Mouse (Mus musculus): ENCODE data around the gene Olfr1076.
A peak's percentile ranks its signal among the peaks of the same experiment; 100 is the strongest.

DNA sequence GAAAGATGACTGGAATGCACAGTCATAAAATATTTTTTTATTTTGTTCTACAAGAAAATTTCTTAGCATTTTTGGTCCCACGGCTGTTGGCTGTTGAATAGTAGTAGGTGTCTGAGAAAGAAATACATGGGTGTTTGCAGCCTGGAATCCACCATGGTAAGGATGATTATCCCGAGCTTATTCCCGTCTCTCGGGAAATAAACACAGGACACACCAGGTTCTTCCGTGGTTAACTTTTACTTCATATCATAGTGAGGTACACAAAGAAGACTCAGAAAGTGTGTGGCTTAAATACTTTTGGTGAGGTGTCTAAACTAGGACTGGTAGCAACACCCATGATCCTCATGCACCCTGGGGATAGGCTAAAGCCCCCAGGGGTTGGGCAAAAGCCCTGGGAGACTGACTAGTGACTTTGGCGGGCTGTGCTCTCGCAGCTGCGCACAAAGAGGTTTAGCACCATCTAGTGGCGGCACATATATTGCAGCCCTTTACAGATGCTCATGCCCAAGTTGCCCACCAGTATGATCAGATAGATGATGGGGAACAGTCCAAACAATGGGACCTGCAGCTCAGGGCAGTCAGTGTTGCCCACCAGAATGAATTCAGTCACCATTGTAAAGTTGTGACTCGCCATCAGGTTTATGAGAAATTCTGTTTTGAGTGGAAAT, 43.7 kb upstream of the Olfr1076 start:
- TF ChIP-seq POLR2A (IDR thresholded peaks at IDR 0.05; ENCODE audit: borderline replicate concordance, low read depth, low read length) (no peak), CTCF (IDR thresholded peaks at IDR 0.05; ENCODE audit: low read depth, low read length) (peak; percentile 68)

Data from bone marrow macrophage, adult 2 months (primary cell).